Mouse (Mus musculus) kidney, adult 2 months (tissue): Measurements from ENCODE around the gene Ccnl1.

Experiments
- CTCF ChIP-seq: fragments of 200-500 bp; conservative IDR thresholded peaks from 2 replicates; pipeline ENCODE4 v1.5.1; 2011; ENCODE audit warnings: low read depth, mild to moderate bottlenecking, control low read depth, low read length, moderate library complexity, mixed read lengths; ENCODE audit not compliant: insufficient read depth, insufficient read length
- POLR2A ChIP-seq: fragments of 200-500 bp; IDR thresholded peaks from one replicate; pipeline ENCODE4 v1.6.1; 2011; ENCODE audit warnings: low read depth, low read length, control low read depth

DNA sequence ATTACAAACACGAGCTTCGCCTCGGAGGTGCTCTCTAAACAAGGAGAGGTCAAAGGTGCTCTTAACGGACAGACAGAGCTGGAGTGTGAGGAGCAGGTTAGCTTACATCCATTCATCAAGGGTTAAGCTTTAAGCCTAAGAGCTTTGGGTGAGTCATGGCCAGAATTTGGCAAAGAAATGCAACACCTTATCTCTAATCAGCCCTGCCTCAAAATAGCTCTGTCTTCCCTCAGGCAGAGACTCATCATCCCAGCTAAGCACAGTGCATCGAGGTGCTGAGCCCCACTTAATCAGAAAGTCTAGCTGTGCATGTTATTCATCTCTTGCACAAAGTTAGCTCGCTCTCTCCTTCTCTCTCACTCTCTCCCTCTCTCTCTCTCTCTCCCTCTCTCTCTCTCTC lies 53.3 kb downstream of the Ccnl1 start:
- TF ChIP-seq POLR2A (no peak), CTCF (no peak)
